Mouse (Mus musculus): ENCODE measurements at regions not wholly inside any gene's neighbourhood (a gene's known extent, or its start where the extent isn't known, plus 50 kb on each side); places are given as distances from the start of the nearest gene placed in this dataset.

DNA sequence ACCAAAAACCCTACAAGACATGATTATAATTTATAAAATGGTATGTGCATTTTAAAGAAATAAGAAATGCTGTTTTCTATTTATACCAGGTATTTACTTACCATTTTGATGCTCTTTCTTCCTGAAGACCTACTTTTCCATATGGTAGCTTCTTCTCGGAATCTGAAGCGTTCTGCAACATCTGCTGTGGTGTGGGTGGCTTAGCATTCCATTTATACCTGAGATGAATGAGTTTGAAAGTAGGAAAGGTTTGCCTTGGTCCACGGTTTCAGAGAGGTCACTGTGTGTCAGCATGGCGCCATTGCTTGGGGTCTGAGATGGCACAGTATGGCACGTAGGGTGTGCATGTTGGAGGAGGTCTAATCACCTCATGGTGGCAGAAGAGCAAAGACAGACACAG is 225.5 kb upstream of the Zfp703 start:
- TF ChIP-seq CTCF (IDR thresholded peaks at IDR 0.05; ENCODE audit: low read depth, low read length) (no peak), POLR2A (IDR thresholded peaks at IDR 0.05; ENCODE audit: insufficient read depth, low read length) (no peak), EP300 (IDR thresholded peaks at IDR 0.05; ENCODE audit: insufficient read depth, low read depth, low read length) (no peak)
